Comparison of ENCODE assay signal across 11 mouse cellular contexts in the genomic region with DNA sequence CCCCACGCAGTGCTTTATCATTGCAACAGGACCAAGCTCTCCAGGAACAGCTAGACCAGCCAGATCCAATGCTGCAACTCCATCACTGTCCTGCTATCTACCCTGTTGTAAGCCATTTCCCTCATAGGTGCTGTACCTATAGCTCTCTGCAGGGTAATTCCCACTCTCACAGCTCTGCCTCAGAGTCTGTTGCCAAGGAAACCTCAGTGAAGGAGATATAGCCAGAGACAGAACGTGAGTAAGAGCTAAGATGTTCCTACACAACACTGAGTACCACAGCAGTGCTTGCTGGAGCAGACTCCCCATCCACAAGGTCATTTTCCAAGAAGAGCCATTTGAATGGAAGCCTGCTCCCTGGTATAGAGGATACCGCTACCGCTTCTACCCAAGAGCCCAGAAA. TPM values are rescaled to one million over a fixed set of nuclear protein-coding genes. Genes with fewer than 3 reads are reported as not detected.
DNase-seq lines count a peak whose midpoint lies in the region; ATAC-seq and TF ChIP-seq lines count a peak whose summit lies in the region.
"Had no signal": no experiment of that assay in that cellular context is flagged by ENCODE, and none has a peak within 500 bp of the region (broad histone marks: within the 10 kb centered on the region; RNA-seq: fewer than 3 reads in every experiment).

No protein-coding gene starts in this region.

- DNase-seq in heart, adult 11 months, result peak; percentile 83
- DNase-seq in heart, adult 8-10 months (ENCODE audit: low spot score), result no peak
- DNase-seq in left cerebral cortex, postnatal 36 days (ENCODE audit: low spot score in 2 of 2), result peak; percentile 13 to 19
- DNase-seq in left cerebral cortex, adult 2 months (ENCODE audit: extremely low spot score in 1 of 2, low spot score in 2 of 2), result no peak
- DNase-seq in brain, embryonic 14.5 days (ENCODE audit: low read depth), result peak; percentile 48
- no peak for DNase-seq in limb, embryonic 10.5 days (ENCODE audit: low spot score)
- no peak for DNase-seq in thymus, adult 18-20 months
- DNase-seq: adrenal gland, postnatal 36 days; right cerebral cortex, adult 18-20 months had no signal

- no peak; the same call in 1 of the 2 replicates for TF ChIP-seq CTCF in left cerebral cortex, adult 2 months (IDR thresholded peaks at IDR 0.05)
- no peak for TF ChIP-seq CTCF in brain, embryonic 14.5 days (IDR thresholded peaks at IDR 0.05; ENCODE audit: borderline replicate concordance, extremely low read depth, insufficient read depth, insufficient read length)

- no peak overlapping the region for H3K4me3 ChIP-seq in left cerebral cortex, adult 2 months
- H3K4me3 ChIP-seq in limb, embryonic 10.5 days, result no peak overlapping the region
- H3K4me3 ChIP-seq: neural tube, embryonic 12.5 days had no signal

- H3K27ac ChIP-seq in left cerebral cortex, adult 2 months, result no peak overlapping the region
- H3K27ac ChIP-seq in limb, embryonic 10.5 days, result peak overlapping the region; percentile 82; the same call in 1 of the 2 replicates
- H3K27ac ChIP-seq: neural tube, embryonic 12.5 days had no signal

- H3K36me3 ChIP-seq in limb, embryonic 10.5 days, result no peaks in the 10 kb centered on the region
- H3K36me3 ChIP-seq: neural tube, embryonic 12.5 days had no signal

- WGBS in limb, embryonic 10.5 days, result 91% methylated on average over 4 of the region's 4 CpGs

- no peak for TF ChIP-seq POLR2A in brain, embryonic 14.5 days (IDR thresholded peaks at IDR 0.05; ENCODE audit: borderline replicate concordance, extremely low read depth, insufficient read depth, insufficient read length, poor library complexity, severe bottlenecking)

- H3K4me1 ChIP-seq in limb, embryonic 10.5 days, result peaks cover 64% of the 10 kb centered on the region
- H3K4me1 ChIP-seq: neural tube, embryonic 12.5 days had no signal

- H3K27me3 ChIP-seq in limb, embryonic 10.5 days (ENCODE audit: low read depth, poor library complexity, severe bottlenecking), result no peaks in the 10 kb centered on the region
- H3K27me3 ChIP-seq: neural tube, embryonic 12.5 days had no signal

- no peak for ATAC-seq in erythroblast, adult 5-6 weeks (replicated peaks; ENCODE audit: low FRiP score, poor library complexity, severe bottlenecking)

- intact Hi-C loops in left cerebral cortex, postnatal 36 days (cut with DNase I), result no loop called here
- intact Hi-C loops in left cerebral cortex, adult 2 months (cut with DNase I), result no loop called here

- no peaks in the 10 kb centered on the region for H3K9me3 ChIP-seq in limb, embryonic 10.5 days (replicated peaks)
- H3K9me3 ChIP-seq: neural tube, embryonic 12.5 days had no signal

RNA-seq across cellular contexts. Expression of a gene that starts 1.3 kb away (rescaled TPM):
- total RNA-seq in heart, adult 8-10 months (2022), result 1 to 10 TPM; 6.3 to 7.6 (median 7.4) TPM
- total RNA-seq in left cerebral cortex, postnatal 36 days (2021), result 1 to 10 TPM; 2.5 to 3.4 TPM
- total RNA-seq in left cerebral cortex, adult 2 months (2021), result 1 to 10 TPM; 2.2 to 2.4 TPM
- 0.82 and 1.2 TPM in 2 replicates for polyA plus RNA-seq in brain, embryonic 14.5 days (2012; rRNA removed)
- 2.3 and 3.4 TPM in 2 replicates for polyA plus RNA-seq in limb, embryonic 10.5 days (2016; fragmentation: Nextera tagmentation; extraction: Ambion mirVana)
- 11.1 and 14.0 TPM in 2 replicates for total RNA-seq in erythroblast, adult 5-6 weeks (2015; ENCODE audit: low replicate concordance)
- total RNA-seq in erythroblast, adult 5-6 weeks (2017; ENCODE audit: low replicate concordance), result 24.1 and 27.3 TPM in 2 replicates

RNA-seq across cellular contexts. Expression of a gene that starts 50.4 kb away (rescaled TPM):
- total RNA-seq in heart, adult 8-10 months (2022), result not detected
- total RNA-seq in left cerebral cortex, postnatal 36 days (2021), result under 1 TPM in 1 of 2 experiments, not detected in 1; 0.59 TPM
- total RNA-seq in left cerebral cortex, adult 2 months (2021), result under 1 TPM in 1 of 2 experiments, not detected in 1; 0.94 TPM
- polyA plus RNA-seq in brain, embryonic 14.5 days (2012; rRNA removed), result 0.45 and 0.52 TPM in 2 replicates
- 0.14 TPM in 1 of 2 replicates, not detected in the other for polyA plus RNA-seq in limb, embryonic 10.5 days (2016; fragmentation: Nextera tagmentation; extraction: Ambion mirVana)
- not detected in 2 replicates for total RNA-seq in erythroblast, adult 5-6 weeks (2015; ENCODE audit: low replicate concordance)
- total RNA-seq in erythroblast, adult 5-6 weeks (2017; ENCODE audit: low replicate concordance), result not detected in 2 replicates
- polyA plus RNA-seq: neural tube, embryonic 12.5 days had no signal

Comparison
In these comparisons a context has a peak if more than half of its experiments do, and no peak if none do; other contexts are left out.
1. DNase-seq: peak in heart, adult 11 months (single experiment), left cerebral cortex, postnatal 36 days (2 of 2) and brain, embryonic 14.5 days (single experiment); none in heart, adult 8-10 months (single experiment), left cerebral cortex, adult 2 months (0 of 2), limb, embryonic 10.5 days (single experiment) and thymus, adult 18-20 months (0 of 2).